Mouse (Mus musculus) frontal cortex, postnatal 10 days (tissue): ENCODE measurements around the gene Rab3ip.

Source experiments
- DNase-seq, 2 experiments: peaks; one replicate each; pipeline ENCODE4 v3.0.0; 2022; ENCODE audit warnings: low spot score in 2 of 2, mixed read lengths in 1 of 2

Rab3ip gene

DNA sequence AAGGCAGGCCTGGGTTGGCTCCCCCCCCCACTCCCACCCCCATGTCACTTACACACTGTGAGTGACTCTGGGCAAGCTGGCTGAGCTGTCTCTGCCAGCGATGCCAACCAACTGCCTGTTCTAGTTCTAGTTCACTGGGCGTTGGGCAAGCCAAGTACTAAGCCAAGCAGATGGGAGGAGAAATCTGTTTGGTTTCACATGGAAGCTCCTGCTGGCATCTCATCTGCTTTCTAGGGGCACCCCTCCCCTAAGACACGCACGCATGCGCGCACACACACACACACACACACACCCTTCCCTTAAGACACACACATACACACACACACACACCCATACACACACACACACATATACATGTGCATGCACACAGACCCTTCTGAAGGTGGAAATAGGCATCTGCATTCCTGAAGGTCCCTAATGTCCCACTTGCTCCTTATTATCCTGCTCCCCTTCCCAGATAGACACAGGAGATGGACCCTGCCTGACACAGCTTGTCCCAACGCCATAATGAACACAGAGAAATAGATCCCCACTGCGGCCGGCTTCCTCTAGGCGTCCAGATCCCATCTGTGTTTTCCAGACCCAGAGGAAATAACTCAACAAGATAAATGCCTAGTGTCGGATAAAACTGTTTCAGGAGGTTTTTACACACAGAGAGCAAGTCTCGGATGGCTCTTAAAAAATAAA is 79.1 kb downstream of the Rab3ip start:
- peak in 1 of 2 experiments; percentile 29 for DNase-seq

DNA sequence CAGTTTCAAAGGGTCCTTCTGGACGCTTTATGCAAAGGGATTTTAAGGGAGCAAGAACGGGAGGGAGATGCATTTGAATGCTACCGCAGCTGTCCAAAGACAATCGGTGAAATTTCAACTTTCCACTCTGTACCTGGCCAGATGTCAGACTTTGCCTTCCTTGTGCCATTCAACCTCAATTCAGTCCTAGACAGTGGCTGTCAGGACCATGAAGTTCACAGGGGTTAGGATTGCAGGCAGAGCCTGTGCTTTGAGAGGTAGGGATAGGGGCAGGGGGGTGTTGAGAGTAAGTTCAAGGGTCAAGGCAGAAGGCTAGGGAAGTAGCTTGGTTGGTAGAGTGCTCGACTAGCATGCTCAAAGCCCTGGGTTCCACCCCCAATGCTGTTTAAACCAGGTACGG is 79.8 kb downstream of the Rab3ip start:
- DNase-seq, result no peak
